Mouse (Mus musculus) MEL (cell line): ENCODE measurements around the gene Epha5.

Experiments used
- CTCF ChIP-seq, 3 experiments: IDR thresholded peaks in 2 of 3; conservative IDR thresholded peaks in 1 of 3; 2 replicates each; pipeline ENCODE4 v1.5.1; 2011 to 2012; ENCODE audit warnings: low read length in 3 of 3, low read depth in 2 of 3, mild to moderate bottlenecking in 2 of 3, improper control_type of control experiment in 1 of 3, inconsistent platforms in 1 of 3, mixed read lengths in 1 of 3, moderate library complexity in 1 of 3; ENCODE audit not compliant: control insufficient read depth in 1 of 3, insufficient read depth in 1 of 3, poor library complexity in 1 of 3, severe bottlenecking in 1 of 3
- EP300 ChIP-seq, 2 experiments: IDR thresholded peaks; 2 replicates each; pipeline ENCODE4 v1.6.1; 2011; ENCODE audit warnings: improper control_type of control experiment in 2 of 2, low read length in 2 of 2, low read depth in 1 of 2, mild to moderate bottlenecking in 1 of 2
- GATA1 ChIP-seq: IDR thresholded peaks from 2 replicates; pipeline ENCODE4 v1.6.1; 2011; ENCODE audit warnings: low read depth, low read length, improper control_type of control experiment
- MYB ChIP-seq: IDR thresholded peaks from 2 replicates; pipeline ENCODE4 v1.6.1; 2011; ENCODE audit warnings: mild to moderate bottlenecking, low read depth, low read length, improper control_type of control experiment
- POLR2AphosphoS5 ChIP-seq: IDR thresholded peaks from 2 replicates; pipeline ENCODE4 v1.6.1; 2012; ENCODE audit warnings: low read depth, borderline replicate concordance, mild to moderate bottlenecking, inconsistent platforms, low read length, moderate library complexity, mixed read lengths
- TCF12 ChIP-seq: IDR thresholded peaks from 2 replicates; pipeline ENCODE4 v1.6.1; 2014; ENCODE audit warnings: low read depth, mild to moderate bottlenecking, inconsistent platforms, low read length, improper control_type of control experiment, moderate library complexity

- TF ChIP-seq CTCF (IDR thresholded peaks at IDR 0.05 in 2 of 3, conservative IDR thresholded peaks at IDR 0.05 in 1 of 3; ENCODE audit: control insufficient read depth in 1 of 3, insufficient read depth in 1 of 3, low read depth in 2 of 3, low read length in 3 of 3, poor library complexity in 1 of 3, severe bottlenecking in 1 of 3) (no peak), EP300 (IDR thresholded peaks at IDR 0.05; ENCODE audit: low read depth in 1 of 2, low read length in 2 of 2) (no peak), POLR2AphosphoS5 (no peak), GATA1 (no peak), TCF12 (no peak), MYB (no peak)
Observed at GRCm38 (mm10) chr5:84414931-84415431, 2.2 kb downstream of the Epha5 start.
